Mouse (Mus musculus) forebrain, embryonic 16.5 days (tissue): Measurements from ENCODE around the gene Barhl1. TPM values are rescaled to one million over a fixed set of nuclear protein-coding genes. Genes with fewer than 3 reads are reported as not detected.

Experiments
- ATAC-seq: fragments of 200-750 bp; cut with Nextera tagmentation; 2 replicates; pipeline ENCODE4 v1.8.0; 2017; ENCODE audit warnings: mild to moderate bottlenecking, moderate library complexity
- H3K27ac ChIP-seq: fragments of 300-500 bp; sonication (generic); 2 replicates; pipeline ENCODE4 v1.5.1; 2014; ENCODE audit warnings: low read length, control low read depth
- H3K27me3 ChIP-seq: fragments of 300-500 bp; sonication (generic); replicated peaks from 2 replicates; pipeline ENCODE4 v1.6.1; 2014; ENCODE audit warnings: low read length; ENCODE audit not compliant: control insufficient read depth, insufficient read depth
- H3K36me3 ChIP-seq: fragments of 300-500 bp; sonication (generic); 2 replicates; pipeline ENCODE4 v1.6.1; 2014; ENCODE audit not compliant: control insufficient read depth, insufficient read depth
- H3K4me1 ChIP-seq: fragments of 300-500 bp; sonication (generic); replicated peaks from 2 replicates; pipeline ENCODE4 v1.6.1; 2014; ENCODE audit warnings: low read length; ENCODE audit not compliant: control insufficient read depth, insufficient read depth
- H3K4me2 ChIP-seq: fragments of 300-500 bp; sonication (generic); 2 replicates; pipeline ENCODE4 v1.6.1; 2014; ENCODE audit warnings: mild to moderate bottlenecking, low read length, control low read depth
- H3K4me3 ChIP-seq: fragments of 300-500 bp; sonication (generic); replicated peaks from 2 replicates; pipeline ENCODE4 v1.5.1; 2014; ENCODE audit warnings: mild to moderate bottlenecking, low read length, control low read depth
- H3K9ac ChIP-seq: fragments of 300-500 bp; sonication (generic); replicated peaks from 2 replicates; pipeline ENCODE4 v1.6.1; 2014; ENCODE audit warnings: low read depth, low read length, control low read depth
- H3K9me3 ChIP-seq: fragments of 300-500 bp; sonication (generic); 2 replicates; pipeline ENCODE4 v1.6.1; 2016; ENCODE audit warnings: low read length; ENCODE audit not compliant: control insufficient read depth
- WGBS: fragments of 180-500 bp; shearing (Covaris S2); extraction: QIAGEN DNeasy Blood & Tissue Kit; methylation state at CpG from one replicate; pipeline ENCODE4 v1.1.7; 2014; 5-methylcytosine and 5-hydroxymethylcytosine counted together
- polyA plus RNA-seq: library from polyadenylated mRNA; unstranded; fragments of >200 nt; fragmentation: Nextera tagmentation; extraction: Ambion mirVana; gene quantifications from 2 replicates; pipeline ENCODE4 v1.2.1, GENCODE M21; 2015

Gene Barhl1
- polyA plus RNA-seq, 1 experiment from 2014 or later = 0.89 TPM

- Histone ChIP-seq H3K27me3 (no peaks in the 10 kb centered on the region), H3K4me2 (no peak overlapping the region), H3K36me3 (0 out of 2 replicates have a peak, but pooled peaks cover 2% of the 10 kb centered on the region), H3K27ac (no peak overlapping the region), H3K4me1 (no peaks in the 10 kb centered on the region), H3K9me3 (no peaks in the 10 kb centered on the region), H3K9ac (no peak overlapping the region), H3K4me3 (no peak overlapping the region)
- 16% methylated on average over 1 of the region's 1 CpGs for WGBS
- ATAC-seq = no peak
Observed at GRCm38 (mm10) chr2:28892796-28893195, 23.7 kb downstream of the Barhl1 start.

- Histone ChIP-seq H3K4me3 (no peak overlapping the region), H3K4me1 (peaks cover 5% of the 10 kb centered on the region), H3K9ac (no peak overlapping the region), H3K27ac (no peak overlapping the region), H3K9me3 (no peaks in the 10 kb centered on the region), H3K4me2 (no peak overlapping the region), H3K27me3 (no peaks in the 10 kb centered on the region), H3K36me3 (peaks cover 8% of the 10 kb centered on the region; the same call in 1 of the 2 replicates)
- WGBS = 26% methylated on average over 4 of the region's 4 CpGs
- ATAC-seq = no peak
Observed at GRCm38 (mm10) chr2:28884914-28885313, 31.6 kb downstream of the Barhl1 start.

DNA sequence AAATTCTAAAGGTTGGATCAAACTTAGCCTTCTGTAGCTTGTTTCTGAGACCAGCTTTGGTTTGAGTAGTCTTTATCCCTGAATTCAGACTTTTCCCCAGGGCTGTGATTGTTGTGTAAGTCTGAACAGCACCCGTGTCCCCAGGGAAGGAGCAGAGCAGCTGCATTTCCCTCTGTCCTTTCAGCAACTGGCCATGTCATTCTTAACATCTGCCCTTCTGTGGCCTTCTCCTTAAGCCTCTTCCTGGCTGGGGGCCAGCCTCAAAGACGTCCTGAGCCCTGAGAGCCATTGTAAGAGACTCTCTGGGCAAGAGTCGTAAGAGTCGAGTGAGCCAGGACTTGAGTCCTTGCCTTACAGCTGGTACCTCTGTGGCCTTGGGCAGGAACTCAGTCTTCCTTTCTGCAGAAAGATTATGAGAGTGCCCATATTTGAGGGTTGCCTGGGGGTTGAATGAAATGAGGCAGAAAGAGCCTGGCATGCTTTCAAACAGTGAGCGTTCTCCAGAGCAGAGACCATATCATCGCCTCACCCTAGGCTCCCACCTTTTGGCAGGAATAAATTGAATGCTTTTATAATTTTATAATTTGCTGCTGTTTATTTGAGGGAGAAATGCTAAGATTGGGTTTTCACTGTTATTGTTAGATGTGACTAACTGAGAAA lies 33.5 kb downstream of the Barhl1 start:
- Histone ChIP-seq H3K4me1 (peaks cover 5% of the 10 kb centered on the region), H3K4me3 (no peak overlapping the region), H3K9ac (no peak overlapping the region), H3K27ac (no peak overlapping the region), H3K9me3 (no peaks in the 10 kb centered on the region), H3K4me2 (no peak overlapping the region), H3K36me3 (peaks cover 11% of the 10 kb centered on the region; the same call in 1 of the 2 replicates), H3K27me3 (no peaks in the 10 kb centered on the region)
- ATAC-seq = no peak
- WGBS = 50% methylated on average over 6 of the region's 6 CpGs

DNA sequence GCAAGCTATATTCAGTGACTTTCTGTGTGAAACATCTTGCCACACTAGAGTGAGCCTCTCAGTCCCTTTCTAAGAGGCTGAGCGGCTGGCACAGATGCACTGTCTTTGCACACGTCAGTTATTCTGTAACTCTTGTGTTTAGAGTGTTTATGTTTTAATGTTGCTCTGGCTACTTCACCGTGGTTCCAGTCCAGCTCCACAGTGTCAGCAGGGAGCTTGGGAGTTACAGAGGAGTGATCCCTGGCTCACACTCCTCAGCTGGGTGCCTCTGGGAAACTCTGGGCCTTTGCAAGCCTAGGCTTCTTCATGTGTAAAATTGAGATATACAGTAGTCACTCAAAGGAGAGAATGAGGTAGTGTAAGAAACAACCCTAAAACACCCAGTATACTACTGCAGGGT lies 34.4 kb downstream of the Barhl1 start:
- H3K36me3 ChIP-seq = peaks cover 10% of the 10 kb centered on the region; the same call in 1 of the 2 replicates
- WGBS = 87% methylated on average over 3 of the region's 3 CpGs
- H3K9ac ChIP-seq = no peak overlapping the region
- H3K4me1 ChIP-seq = peaks cover 5% of the 10 kb centered on the region
- no peak overlapping the region for H3K4me3 ChIP-seq
- no peak overlapping the region for H3K4me2 ChIP-seq
- H3K9me3 ChIP-seq = no peaks in the 10 kb centered on the region
- H3K27ac ChIP-seq = no peak overlapping the region
- no peak for ATAC-seq
- no peaks in the 10 kb centered on the region for H3K27me3 ChIP-seq

DNA sequence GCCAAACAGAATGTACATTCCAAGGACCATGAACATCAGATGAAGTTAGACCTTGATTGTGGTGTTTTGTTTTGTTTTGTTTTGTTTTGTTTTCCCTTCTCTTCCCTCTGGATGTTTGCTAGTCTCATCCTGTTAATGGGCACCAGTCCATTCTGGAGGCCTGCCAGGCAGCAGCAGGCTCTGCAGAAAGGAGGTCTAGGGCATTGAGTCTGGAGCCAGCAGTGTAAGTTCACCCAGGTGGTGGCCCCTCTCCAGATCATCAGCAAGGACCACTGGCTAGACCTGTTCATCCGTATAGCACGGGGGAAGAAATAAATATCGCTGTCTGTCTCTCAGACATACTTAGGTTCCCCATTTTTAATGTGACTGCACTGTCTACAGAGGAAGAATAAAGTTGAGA lies 35.2 kb downstream of the Barhl1 start:
- ATAC-seq = no peak
- H3K9ac ChIP-seq = no peak overlapping the region
- H3K4me3 ChIP-seq = no peak overlapping the region
- peaks cover 8% of the 10 kb centered on the region for H3K36me3 ChIP-seq
- H3K4me1 ChIP-seq = peaks cover 5% of the 10 kb centered on the region
- H3K9me3 ChIP-seq = no peaks in the 10 kb centered on the region
- no peak overlapping the region for H3K27ac ChIP-seq
- H3K27me3 ChIP-seq = no peaks in the 10 kb centered on the region
- H3K4me2 ChIP-seq = no peak overlapping the region
- 83% methylated on average over 3 of the region's 3 CpGs for WGBS

GRCm38 (mm10) chr2:28875554-28875953 lies 40.9 kb downstream of the Barhl1 start:
- no peak overlapping the region for H3K4me2 ChIP-seq
- no peak for ATAC-seq
- H3K4me1 ChIP-seq = 0 out of 2 replicates have a peak, but pooled peaks cover 2% of the 10 kb centered on the region
- H3K9me3 ChIP-seq = no peaks in the 10 kb centered on the region
- H3K27me3 ChIP-seq = no peaks in the 10 kb centered on the region
- no peak overlapping the region for H3K9ac ChIP-seq
- H3K27ac ChIP-seq = peak overlapping the region; percentile 34; the same call in 1 of the 2 replicates
- H3K36me3 ChIP-seq = peaks cover 8% of the 10 kb centered on the region
- H3K4me3 ChIP-seq = no peak overlapping the region
- 68% methylated on average over 11 of the region's 11 CpGs for WGBS

- Histone ChIP-seq H3K4me1 (peaks cover 13% of the 10 kb centered on the region), H3K4me2 (no peak overlapping the region), H3K4me3 (no peak overlapping the region), H3K27me3 (no peaks in the 10 kb centered on the region), H3K36me3 (peaks cover 9% of the 10 kb centered on the region; the same call in 1 of the 2 replicates), H3K9me3 (no peaks in the 10 kb centered on the region), H3K27ac (peak overlapping the region; percentile 70), H3K9ac (no peak overlapping the region)
- 51% methylated on average over 7 of the region's 7 CpGs for WGBS
- ATAC-seq = peak; percentile 89
Observed at GRCm38 (mm10) chr2:28867495-28867894, 49.0 kb downstream of the Barhl1 start.

GRCm38 (mm10) chr2:28863857-28864256 lies 52.6 kb downstream of the Barhl1 start:
- Histone ChIP-seq H3K4me1 (peaks cover 13% of the 10 kb centered on the region), H3K4me2 (no peak overlapping the region), H3K27ac (no peak overlapping the region), H3K36me3 (peaks cover 17% of the 10 kb centered on the region), H3K4me3 (no peak overlapping the region), H3K9me3 (no peaks in the 10 kb centered on the region), H3K9ac (no peak overlapping the region), H3K27me3 (no peaks in the 10 kb centered on the region)
- no peak for ATAC-seq

DNA sequence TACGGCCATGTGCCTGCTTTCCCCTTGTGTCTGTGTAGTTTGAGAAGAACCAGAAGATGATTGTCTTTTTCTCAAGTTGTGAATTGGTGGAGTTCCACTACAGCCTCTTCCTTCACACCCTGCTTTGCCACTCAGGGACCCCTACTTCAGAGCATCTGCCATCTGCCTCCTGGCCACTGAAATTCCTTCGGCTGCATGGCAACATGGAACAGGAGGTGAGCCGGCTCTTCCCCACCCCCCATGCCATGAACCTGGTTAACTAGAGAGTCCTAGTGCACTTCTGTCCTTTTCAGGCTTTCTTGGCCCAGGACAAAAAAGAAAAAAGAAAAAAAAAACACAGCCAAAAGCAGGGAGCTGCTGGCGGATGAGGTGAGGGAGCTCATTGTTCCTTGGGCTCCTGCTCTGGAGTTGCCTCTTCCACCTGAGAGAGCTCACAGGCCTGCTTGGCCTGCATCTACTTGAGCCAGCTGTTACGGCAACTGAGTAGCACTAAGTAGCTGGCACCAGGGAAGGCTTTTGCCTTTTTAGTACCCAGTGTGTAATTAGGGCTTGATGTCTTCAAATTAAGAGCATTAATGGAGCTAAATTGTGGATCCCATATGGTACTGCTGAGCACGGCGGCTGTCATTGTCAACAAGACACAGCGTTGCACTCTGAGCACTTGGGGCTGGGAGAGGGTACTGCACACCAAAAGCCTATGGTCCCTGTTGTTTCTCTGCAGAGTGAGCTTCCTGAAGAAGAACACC lies 55.6 kb downstream of the Barhl1 start:
- WGBS = 58% methylated on average over 8 of the region's 8 CpGs
- Histone ChIP-seq H3K9me3 (no peaks in the 10 kb centered on the region), H3K4me1 (no peaks in the 10 kb centered on the region), H3K4me2 (no peak overlapping the region), H3K9ac (no peak overlapping the region), H3K36me3 (peaks cover 19% of the 10 kb centered on the region), H3K4me3 (no peak overlapping the region), H3K27ac (no peak overlapping the region), H3K27me3 (no peaks in the 10 kb centered on the region)
- ATAC-seq = peak; percentile 40; the same call in 1 of the 2 replicates
